Mouse (Mus musculus) midbrain, embryonic 10.5 days (tissue): ENCODE results near the gene Cxcr6. TPM values are rescaled to one million over a fixed set of nuclear protein-coding genes. Genes with fewer than 3 reads are reported as not detected.

Experiments used
- DNase-seq: peaks from one replicate; pipeline ENCODE4 v3.0.0-alpha.2; 2017; ENCODE audit warnings: low spot score
- H3K27ac ChIP-seq: fragments of 300-500 bp; sonication (generic); replicated peaks from 2 replicates; pipeline ENCODE4 v1.5.1; 2016; ENCODE audit warnings: mild to moderate bottlenecking
- H3K27me3 ChIP-seq: fragments of 300-500 bp; sonication (generic); 2 replicates; pipeline ENCODE4 v1.6.1; 2016; ENCODE audit warnings: low read depth, mild to moderate bottlenecking; ENCODE audit not compliant: poor library complexity, severe bottlenecking
- H3K36me3 ChIP-seq: fragments of 300-500 bp; sonication (generic); 2 replicates; pipeline ENCODE4 v1.6.1; 2016; ENCODE audit warnings: mild to moderate bottlenecking, moderate library complexity
- H3K4me1 ChIP-seq: fragments of 300-500 bp; sonication (generic); 2 replicates; pipeline ENCODE4 v1.6.1; 2016
- H3K4me3 ChIP-seq: fragments of 300-500 bp; sonication (generic); 2 replicates; pipeline ENCODE4 v1.5.1; 2016; ENCODE audit warnings: mild to moderate bottlenecking, moderate library complexity
- H3K9me3 ChIP-seq: fragments of 300-500 bp; sonication (generic); replicated peaks from 2 replicates; pipeline ENCODE4 v1.6.1; 2016; ENCODE audit warnings: mild to moderate bottlenecking
- WGBS: fragments of 180-500 bp; shearing (Covaris S2); methylation state at CpG from one replicate; pipeline ENCODE4 v1.1.7; 2016; 5-methylcytosine and 5-hydroxymethylcytosine counted together
- polyA plus RNA-seq: library from polyadenylated mRNA; unstranded; fragments of >200 nt; fragmentation: Nextera tagmentation; extraction: Ambion mirVana; gene quantifications from 2 replicates; pipeline ENCODE4 v1.2.1, GENCODE M21; 2016

Cxcr6 gene
- polyA plus RNA-seq, 1 experiment from 2014 or later, result 0.17 TPM

DNA sequence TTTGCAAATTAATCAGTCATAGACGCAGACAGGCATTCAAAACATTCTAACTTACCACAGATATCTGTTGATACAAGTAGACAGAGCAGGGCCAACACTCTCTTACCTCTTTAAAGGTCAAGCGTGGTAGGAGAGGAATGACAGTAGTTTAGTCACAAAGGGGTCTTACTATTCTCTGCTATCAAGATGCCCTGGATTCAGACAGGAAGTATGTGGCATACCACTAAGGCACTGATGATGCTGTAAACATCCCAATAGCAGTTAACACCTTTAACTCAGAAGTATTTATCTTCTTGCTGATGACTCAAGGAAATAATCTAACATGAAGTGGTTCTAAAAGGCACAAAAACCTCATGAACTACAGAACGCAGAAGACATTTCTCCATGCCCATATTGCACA lies 29.6 kb downstream of the Cxcr6 start:
- Histone ChIP-seq H3K9me3 (no peaks in the 10 kb centered on the region), H3K4me3 (no peak overlapping the region), H3K36me3 (peaks cover 81% of the 10 kb centered on the region), H3K27ac (no peak overlapping the region), H3K4me1 (no peaks in the 10 kb centered on the region), H3K27me3 (no peaks in the 10 kb centered on the region)
- DNase-seq, result no peak
- 95% methylated on average over 3 of the region's 3 CpGs for WGBS

DNA sequence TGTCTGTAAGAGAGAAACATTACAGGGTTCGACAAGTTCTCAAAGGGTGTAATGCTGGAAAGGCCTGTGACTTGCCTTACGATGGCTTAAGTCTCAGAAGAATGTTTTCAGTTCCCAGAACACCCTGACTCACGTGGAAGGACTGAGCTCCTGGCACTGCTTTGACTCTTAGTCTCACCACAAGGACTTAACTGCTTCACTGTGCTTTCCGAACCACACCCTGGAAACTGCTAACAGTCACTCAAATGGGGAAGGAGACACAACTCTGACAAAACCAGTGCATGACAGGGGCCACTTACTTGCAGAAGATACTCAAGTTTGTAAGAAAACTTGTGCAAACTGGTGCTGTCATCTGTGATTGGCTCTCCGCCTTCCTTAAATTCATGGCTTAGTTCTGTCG lies 34.0 kb downstream of the Cxcr6 start:
- no peaks in the 10 kb centered on the region for H3K27me3 ChIP-seq
- peaks cover 70% of the 10 kb centered on the region for H3K36me3 ChIP-seq
- no peak for DNase-seq
- no peak overlapping the region for H3K27ac ChIP-seq
- H3K4me3 ChIP-seq, result no peak overlapping the region
- H3K4me1 ChIP-seq, result no peaks in the 10 kb centered on the region
- 91% methylated on average over 6 of the region's 6 CpGs for WGBS
- H3K9me3 ChIP-seq, result no peaks in the 10 kb centered on the region

DNA sequence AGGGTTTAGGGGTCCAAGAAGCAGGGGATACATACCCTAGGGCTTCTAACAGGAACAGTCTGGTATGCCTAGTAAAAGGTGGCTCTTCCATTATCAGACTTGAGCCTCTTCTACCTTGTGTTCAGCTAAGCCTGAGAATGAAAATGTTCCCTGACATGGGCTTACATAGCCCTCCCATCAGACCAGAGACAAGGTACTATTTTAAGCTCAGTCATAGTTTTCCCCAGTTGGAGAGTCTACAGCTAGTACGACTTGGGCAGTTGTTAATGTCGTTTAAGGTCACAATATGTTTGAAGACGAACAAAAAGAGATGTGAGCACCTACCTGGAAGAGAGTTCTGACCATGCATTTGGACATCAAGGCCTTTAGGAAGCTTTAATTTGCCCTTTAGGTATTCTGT lies 38.2 kb downstream of the Cxcr6 start:
- no peak overlapping the region for H3K27ac ChIP-seq
- no peaks in the 10 kb centered on the region for H3K9me3 ChIP-seq
- peaks cover 31% of the 10 kb centered on the region for H3K36me3 ChIP-seq
- H3K4me1 ChIP-seq, result no peaks in the 10 kb centered on the region
- DNase-seq, result no peak
- WGBS, result 89% methylated on average over 3 of the region's 3 CpGs
- H3K4me3 ChIP-seq, result no peak overlapping the region
- H3K27me3 ChIP-seq, result no peaks in the 10 kb centered on the region

DNA sequence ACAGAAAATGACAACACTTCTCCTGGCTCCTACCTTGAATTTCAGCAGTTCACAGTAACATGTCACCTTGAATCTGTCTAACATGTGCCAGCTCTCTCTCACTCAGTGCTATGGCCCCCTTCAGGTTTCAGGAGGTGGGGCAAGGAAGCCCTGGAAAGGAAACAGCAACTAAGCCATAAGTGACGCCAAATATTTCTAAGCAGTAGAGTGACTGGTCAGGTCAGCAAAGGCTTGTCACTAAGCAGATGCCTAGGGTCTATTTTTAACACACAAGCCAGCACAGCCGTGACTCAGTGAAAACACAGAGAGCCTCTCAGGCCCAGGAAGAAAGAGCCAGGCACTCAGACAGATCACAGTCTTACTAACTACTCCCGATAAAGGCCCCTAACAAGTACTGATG lies 38.8 kb downstream of the Cxcr6 start:
- DNase-seq, result no peak

DNA sequence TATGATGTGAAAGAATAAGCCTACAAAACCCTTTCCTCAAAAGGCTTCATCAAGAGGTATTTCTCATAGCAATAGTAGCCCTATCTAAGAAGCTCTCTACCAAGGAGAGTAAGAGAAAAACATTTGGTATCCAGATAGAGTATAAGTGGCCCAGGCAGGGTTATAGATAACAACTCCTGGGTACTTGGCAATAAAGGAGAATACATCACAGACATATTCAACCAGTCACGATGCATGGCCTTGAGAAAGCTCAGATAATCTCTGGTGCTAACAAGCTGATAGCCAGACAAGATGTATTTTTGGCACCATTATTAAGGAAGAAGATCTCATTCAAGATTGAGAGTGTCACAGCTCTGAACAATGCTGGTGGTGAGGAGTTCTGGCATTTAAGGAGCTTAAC lies 40.2 kb downstream of the Cxcr6 start:
- Histone ChIP-seq H3K9me3 (no peaks in the 10 kb centered on the region), H3K36me3 (peaks cover 13% of the 10 kb centered on the region), H3K4me1 (peaks cover 17% of the 10 kb centered on the region), H3K27ac (no peak overlapping the region), H3K4me3 (no peak overlapping the region), H3K27me3 (no peaks in the 10 kb centered on the region)
- no peak for DNase-seq
- WGBS, result 95% methylated on average over 1 of the region's 1 CpGs

More for the DNA sequence above, 38.8 kb downstream of the Cxcr6 start:
- Histone ChIP-seq H3K27me3 (no peaks in the 10 kb centered on the region), H3K36me3 (peaks cover 24% of the 10 kb centered on the region), H3K4me3 (no peak overlapping the region), H3K9me3 (no peaks in the 10 kb centered on the region), H3K4me1 (peaks cover 5% of the 10 kb centered on the region), H3K27ac (no peak overlapping the region)
- WGBS, result 84% methylated on average over 3 of the region's 3 CpGs

DNA sequence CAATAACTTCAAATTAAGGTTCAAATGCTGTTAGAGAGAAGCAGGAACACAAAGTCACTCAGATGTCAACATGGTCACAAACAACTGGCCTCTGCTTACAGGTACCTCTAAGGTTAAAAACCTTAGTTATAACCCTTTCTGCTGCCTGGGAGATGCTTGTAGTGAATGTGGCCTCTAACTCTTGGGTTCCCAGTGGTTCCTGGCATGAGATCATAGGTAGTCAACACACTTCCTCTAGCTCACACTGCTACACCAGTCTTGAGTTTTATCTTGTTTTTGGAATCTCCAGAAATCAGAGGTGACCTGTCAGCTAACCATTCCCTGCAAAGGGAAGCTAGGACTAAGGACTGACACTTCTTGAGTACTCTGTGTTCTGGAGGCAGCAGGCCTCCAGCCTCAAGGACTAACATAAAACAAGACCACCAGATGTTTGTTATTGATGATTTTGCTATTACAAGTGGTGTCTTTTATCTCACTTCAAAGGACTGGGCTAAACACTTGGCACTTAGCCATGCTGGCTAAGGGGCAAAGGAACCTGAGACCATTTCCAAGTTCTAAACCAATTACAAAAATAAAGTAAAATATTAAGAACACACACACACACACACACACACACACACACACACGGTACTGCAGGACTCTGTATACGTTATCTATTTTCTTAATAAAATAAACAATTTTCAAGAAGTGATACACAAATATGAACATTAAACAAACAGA lies 43.9 kb downstream of the Cxcr6 start:
- Histone ChIP-seq H3K4me3 (peak overlapping the region; percentile 72), H3K27ac (no peak overlapping the region), H3K27me3 (no peaks in the 10 kb centered on the region), H3K4me1 (peaks cover 21% of the 10 kb centered on the region), H3K36me3 (no peaks in the 10 kb centered on the region), H3K9me3 (no peaks in the 10 kb centered on the region)
- 69% methylated on average over 2 of the region's 2 CpGs for WGBS
- DNase-seq, result no peak

DNA sequence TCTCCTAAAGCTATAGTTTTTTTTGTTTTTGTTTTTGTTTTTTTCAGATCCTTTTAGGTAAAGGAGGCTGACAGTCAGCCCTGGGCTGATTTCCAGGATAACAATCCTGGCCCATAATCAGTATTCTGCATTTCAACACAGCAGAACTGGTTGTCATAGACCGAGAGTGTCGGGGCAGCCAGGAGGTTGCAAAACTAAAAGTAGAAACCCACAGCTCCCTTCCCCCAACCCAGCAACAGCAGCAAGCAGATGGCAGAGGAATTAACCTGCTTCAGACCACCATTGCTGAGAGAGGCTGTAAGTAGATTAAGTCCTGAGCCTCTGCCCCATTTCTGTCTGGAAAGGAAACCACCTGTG lies 44.4 kb downstream of the Cxcr6 start:
- Histone ChIP-seq H3K27ac (peak overlapping the region; percentile 90; the same call in 1 of the 2 replicates), H3K4me3 (peak overlapping the region; percentile 72), H3K27me3 (no peaks in the 10 kb centered on the region), H3K9me3 (no peaks in the 10 kb centered on the region), H3K4me1 (peaks cover 21% of the 10 kb centered on the region), H3K36me3 (no peaks in the 10 kb centered on the region)
- DNase-seq, result no peak
- WGBS, result 14% methylated on average over 2 of the region's 2 CpGs

DNA sequence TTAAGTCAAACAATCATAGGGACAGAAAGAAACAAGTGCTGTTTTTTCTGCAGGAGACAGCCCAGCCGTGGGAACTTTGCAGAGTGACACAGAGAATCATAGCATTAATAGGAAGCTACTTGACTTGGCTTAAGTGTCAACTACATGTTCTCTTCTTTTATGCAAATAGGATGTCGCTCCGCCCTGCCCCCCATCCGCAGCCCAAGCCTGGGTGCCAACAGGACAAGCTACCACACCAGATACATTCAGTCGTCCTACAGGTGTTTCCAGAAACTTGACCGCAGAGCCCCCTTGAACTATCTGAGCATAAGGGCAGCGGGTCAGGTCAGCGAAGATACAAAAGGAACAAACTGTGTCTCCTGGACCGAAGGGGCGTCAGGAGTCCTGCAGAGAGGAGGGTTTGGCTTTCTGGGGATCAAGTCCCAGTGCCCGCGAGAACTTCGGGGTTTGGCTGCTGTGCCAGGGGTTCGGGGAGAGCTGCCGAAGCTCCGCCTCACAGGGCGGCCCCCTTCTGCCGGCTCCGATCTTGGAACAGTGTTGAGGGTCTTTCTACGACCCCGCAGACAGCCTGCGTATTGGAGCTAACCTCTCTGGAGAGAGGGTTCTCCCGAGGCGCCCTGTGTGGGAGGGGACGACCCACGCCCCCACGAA lies 44.9 kb downstream of the Cxcr6 start:
- DNase-seq, result no peak
- Histone ChIP-seq H3K27ac (peak overlapping the region; percentile 90), H3K9me3 (no peaks in the 10 kb centered on the region), H3K27me3 (no peaks in the 10 kb centered on the region), H3K4me3 (peak overlapping the region; percentile 72), H3K4me1 (peaks cover 21% of the 10 kb centered on the region), H3K36me3 (no peaks in the 10 kb centered on the region)
- WGBS, result under 1% methylated on average over 27 of the region's 27 CpGs

DNA sequence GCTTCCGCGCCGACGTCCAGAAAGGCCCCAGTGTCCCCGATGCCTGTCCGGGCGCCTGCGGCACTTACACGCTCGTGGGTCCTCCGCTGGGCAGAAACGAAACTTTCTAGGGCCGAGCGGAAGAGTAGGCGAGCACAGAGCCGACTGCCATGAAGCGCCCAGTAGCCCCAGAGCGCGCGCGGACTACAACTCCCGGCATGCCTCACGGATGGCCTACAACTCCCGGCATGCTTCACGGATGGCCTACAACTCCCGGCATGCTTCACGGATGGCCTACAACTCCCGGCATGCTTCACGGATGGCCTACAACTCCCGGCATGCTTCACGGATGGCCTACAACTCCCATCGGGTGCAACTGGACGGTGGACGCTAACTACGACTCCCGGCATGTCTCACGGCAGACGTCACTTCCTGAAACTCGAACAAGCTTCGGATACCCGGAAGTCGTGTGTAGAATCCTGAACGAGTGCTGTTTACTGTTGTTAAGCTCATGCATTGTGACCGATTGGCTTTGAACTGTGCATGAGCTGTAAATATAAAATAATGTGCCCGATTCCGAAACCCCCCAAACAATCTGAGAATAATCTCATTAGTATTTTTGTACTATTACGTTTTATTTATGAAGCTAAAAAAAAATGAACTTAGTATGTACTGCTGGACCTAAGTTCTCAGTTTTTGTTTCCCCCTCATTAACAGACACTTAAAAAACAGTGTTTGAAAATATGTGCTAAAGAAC lies 45.6 kb downstream of the Cxcr6 start, which contains the start of gene Fyco1:
Gene Fyco1 (minus strand): TSS at position 187 of the 736 bp plus-strand sequence.
- WGBS, result under 1% methylated on average over 47 of the region's 47 CpGs
- DNase-seq, result peak; percentile 90
- peaks cover 21% of the 10 kb centered on the region for H3K4me1 ChIP-seq

DNA sequence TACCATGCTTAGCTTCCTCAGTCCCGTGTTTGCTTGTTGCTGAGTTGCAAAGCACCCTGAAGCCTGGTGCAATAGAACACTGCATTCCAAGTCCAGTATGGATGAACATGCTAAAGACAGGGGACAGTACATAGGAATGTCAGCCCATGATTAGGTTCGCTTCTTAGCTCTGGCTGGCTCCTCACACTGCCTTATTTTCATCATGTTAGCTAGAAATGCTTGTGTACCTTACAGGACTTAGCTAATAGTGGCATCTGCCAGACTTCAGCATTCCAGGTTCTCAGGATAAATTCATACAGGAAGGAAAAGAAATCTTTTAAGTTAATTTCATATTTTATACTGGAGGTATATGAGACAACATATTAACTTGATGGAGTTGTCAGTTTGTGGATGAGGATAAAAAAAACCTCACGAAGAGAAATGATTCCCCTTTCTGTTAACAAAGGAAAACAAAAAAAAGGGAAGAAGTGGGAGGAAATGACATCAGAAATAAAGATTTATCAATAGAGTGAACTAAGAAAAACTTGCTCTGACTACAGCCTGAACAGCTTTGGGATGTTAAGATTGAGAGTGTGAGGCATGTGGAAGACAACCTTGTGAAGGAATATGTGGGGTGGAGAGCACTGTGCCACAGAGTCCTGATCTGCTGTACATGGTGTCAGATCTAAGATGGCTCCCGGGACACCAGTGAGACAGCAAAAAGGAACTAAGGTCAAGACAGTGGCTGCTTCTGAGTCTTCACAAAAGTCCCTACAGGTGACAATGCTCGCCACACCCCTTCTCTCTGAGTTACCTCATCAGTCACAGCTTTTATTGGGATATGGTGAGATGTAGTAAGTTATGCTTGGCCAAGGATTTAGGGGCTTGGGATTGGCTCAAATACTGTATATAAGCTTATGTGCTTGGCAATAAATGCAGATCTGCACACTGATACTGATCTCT lies 46.4 kb downstream of the Cxcr6 start:
- no peaks in the 10 kb centered on the region for H3K9me3 ChIP-seq
- H3K27me3 ChIP-seq, result no peaks in the 10 kb centered on the region
- H3K4me3 ChIP-seq, result peak overlapping the region; percentile 72
- no peaks in the 10 kb centered on the region for H3K36me3 ChIP-seq
- 64% methylated on average over 5 of the region's 5 CpGs for WGBS
- peaks cover 21% of the 10 kb centered on the region for H3K4me1 ChIP-seq
- H3K27ac ChIP-seq, result peak overlapping the region; percentile 78
- DNase-seq, result peak; percentile 15

More for the DNA sequence above, 45.6 kb downstream of the Cxcr6 start, which contains the start of gene Fyco1:
- Histone ChIP-seq H3K36me3 (no peaks in the 10 kb centered on the region), H3K4me3 (peak within 1 kb of the TSS; percentile 72), H3K27ac (peak within 1 kb of the TSS; percentile 90), H3K27me3 (no peaks in the 10 kb centered on the region), H3K9me3 (no peaks in the 10 kb centered on the region)

DNA sequence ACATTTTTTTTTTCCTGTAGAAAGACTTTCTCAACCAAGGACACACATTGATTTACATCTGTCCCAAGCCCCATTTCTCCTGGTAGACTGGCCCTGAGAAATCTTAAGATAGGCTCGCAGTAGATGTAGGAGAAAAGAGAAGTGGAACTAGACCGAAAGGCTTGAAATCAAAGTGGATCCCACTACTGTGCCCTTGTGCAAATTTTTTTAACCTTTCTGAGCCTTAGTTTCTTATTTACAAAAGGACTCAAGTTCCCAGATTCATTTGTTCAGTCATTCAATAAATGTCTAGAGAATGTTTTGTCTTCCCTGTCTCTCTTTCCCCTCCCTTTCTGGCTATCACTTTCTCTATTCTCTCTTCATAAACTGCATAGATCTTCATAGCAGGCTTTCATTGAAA lies 50.6 kb downstream of the Cxcr6 start:
- Histone ChIP-seq H3K9me3 (no peaks in the 10 kb centered on the region), H3K27me3 (no peaks in the 10 kb centered on the region), H3K4me1 (peaks cover 4% of the 10 kb centered on the region), H3K36me3 (no peaks in the 10 kb centered on the region), H3K4me3 (no peak overlapping the region), H3K27ac (no peak overlapping the region)
- no peak for DNase-seq
- WGBS, result 95% methylated on average over 2 of the region's 2 CpGs
